Mouse (Mus musculus) lung, postnatal 10 days (tissue): Measurements from ENCODE around the gene Gprin3.

Experiments
- DNase-seq: peaks from one replicate; pipeline ENCODE4 v3.0.0; 2021

Gprin3 gene

DNA sequence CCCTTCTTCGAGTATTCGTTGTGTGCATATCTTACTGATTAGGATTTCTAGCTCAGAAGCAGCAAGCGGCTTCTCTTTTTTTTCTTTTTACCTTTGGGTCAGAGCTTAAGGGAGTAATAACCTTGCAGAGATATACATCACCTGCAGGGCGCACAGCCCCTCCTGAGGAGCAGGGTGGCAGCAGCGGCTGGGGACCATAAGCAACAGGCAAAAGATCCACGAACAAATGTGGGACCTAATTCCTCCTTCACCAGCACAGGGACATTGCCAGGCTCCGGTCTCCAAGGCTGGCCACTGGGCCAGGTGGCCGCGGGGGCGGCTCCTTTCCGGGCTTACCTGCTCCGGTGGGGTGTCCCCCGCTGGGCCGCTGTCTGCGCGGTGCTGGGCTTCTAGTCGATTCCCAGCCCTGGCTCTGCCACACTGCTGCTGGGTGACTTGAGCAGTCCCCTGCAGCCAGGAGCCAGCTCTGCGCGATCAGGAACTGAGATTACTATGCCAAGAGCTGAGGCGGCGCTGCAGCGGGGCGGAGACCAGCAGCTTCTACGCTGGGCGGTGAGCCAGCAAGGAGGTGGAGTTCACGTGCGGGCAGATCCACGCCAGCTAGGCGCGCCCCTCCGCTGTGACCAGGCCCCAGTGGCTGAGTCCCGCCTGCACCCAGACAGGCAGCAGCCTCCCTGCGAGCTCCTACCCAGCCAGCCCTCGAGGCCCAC is at the start of gene Gprin3:
TSS of gene Gprin3 (minus strand) at position 471 of the 710 bp plus-strand sequence.
- DNase-seq: peak; percentile 92

DNA sequence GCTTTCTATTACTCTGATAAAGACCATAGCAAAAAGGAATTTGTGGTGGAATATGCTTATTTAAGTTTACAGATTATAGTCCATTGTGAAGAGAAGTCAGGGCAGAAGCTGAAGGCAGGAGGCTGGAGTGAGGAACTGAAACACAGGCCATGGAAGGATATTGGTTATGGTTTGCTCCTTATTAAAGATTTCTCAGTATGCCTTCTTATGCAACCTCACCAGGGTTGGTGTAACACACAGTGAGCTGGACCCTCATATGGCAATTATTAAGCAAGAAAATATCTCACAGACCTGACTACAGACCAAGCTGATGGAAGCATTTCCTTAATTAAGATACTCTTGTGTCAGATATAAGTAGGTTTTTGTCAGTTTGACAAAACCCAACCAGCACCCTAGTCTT is 32.8 kb upstream of the Gprin3 start:
- no peak for DNase-seq

DNA sequence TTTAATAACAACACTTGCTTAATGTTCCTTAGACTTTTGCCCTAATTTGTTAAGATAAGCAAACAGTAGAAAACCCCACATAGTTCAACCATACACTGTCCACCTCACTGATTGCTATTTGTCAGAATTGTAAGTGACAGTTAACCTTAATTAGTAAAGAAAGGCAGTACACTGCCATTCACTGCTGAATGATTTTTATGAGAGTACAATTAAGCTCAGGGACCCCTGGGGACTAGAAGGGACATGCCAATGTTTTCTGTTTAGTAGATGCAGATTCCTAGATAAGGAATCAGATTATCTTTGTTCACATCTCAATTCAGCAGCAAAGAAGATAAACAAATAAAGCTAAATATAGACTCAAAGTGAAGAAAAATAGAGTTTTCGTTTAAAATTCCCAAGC is 30.0 kb upstream of the Gprin3 start:
- no peak for DNase-seq

DNA sequence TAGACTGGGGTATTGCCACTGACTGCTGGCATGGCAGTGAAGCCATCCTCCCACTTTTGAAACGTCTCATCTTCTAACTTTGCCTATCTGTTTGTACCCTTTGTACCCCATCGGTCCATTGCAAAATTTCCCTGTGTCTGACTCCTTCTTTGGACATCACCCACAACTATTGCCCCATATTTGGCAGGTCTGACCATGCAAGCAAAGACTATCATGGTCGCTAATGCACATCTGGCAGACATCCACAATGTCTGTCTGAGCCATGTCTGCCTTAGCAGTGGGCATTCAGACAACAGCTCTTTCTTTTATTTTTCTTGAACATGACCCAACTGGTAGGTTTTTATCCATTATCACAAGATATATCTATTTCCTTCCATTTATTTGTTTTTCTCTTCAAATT is 25.3 kb upstream of the Gprin3 start:
- DNase-seq: no peak

DNA sequence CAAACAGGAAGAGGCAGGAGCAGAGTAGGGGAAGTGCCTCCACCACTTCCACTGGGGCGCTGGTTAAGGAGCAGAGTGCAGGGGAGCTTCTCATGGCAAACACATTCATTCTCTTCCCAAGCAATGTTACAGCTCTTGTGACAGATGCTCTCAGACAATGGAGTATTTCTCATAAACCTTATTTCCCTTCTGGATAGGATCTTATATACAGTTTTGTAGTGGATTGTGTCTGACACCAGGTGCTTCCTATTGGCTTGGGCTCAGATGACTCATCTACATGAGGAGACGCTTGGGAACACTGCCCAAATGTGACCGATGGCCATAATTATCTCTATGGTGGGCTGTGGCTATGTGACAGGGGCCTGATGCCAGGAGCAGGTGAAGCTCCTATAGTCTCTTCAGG is 19.0 kb upstream of the Gprin3 start:
- peak; percentile 28 for DNase-seq

DNA sequence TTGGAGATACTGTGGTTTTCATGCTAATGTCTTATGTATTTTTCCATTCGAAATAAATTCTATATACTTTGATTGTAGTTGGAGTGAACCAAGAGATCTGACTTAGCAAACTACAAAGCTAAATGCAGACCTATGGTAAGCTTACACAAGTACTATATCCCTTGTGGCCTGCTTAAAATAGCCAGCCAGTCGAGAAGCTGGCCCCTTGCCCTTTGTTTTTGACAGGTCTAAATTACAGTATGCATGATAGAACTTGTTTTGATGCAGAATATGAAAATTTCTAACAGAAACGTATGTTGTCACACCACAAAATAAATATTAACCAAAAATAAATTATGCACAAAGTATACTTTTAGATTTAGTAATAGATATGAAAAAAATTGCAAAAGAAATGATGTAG is 9.8 kb upstream of the Gprin3 start:
- no peak for DNase-seq

DNA sequence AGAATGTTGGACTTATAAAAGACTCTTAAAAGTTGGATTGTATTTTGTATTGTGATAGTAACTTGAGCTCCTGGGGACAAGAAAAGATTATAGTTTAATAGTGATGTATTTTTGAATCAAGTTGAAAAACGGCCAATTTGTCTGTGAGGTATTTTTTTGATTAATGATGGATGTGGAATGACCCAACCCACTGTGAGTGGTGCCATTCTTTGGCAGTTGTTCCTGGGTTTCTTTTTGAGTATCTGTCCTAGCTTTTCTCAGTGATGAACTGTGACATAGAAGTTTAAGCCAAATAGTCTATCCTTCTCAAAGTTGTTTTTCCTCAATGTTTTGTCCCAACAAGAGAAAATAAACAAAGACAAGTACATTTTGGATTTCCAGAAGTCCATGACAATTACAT is 7.0 kb upstream of the Gprin3 start:
- no peak for DNase-seq

DNA sequence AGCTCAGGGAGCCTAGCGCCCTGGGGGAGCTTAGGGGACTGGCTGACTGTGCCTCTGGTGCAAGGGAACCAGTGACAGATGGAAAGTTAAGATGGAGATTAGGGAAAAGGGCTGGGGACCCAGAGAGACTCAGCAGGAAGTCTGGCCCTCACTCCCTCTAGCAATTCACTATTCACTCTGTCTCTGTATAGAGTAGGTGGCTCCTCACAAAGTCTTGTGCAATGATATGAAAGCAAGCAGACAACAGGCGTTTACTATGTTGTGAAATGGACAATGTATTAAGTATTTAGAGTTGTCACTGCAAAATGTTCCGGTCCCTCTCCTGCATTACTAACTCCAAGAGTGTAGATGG is 416 bp upstream of the Gprin3 start:
- no peak for DNase-seq

DNA sequence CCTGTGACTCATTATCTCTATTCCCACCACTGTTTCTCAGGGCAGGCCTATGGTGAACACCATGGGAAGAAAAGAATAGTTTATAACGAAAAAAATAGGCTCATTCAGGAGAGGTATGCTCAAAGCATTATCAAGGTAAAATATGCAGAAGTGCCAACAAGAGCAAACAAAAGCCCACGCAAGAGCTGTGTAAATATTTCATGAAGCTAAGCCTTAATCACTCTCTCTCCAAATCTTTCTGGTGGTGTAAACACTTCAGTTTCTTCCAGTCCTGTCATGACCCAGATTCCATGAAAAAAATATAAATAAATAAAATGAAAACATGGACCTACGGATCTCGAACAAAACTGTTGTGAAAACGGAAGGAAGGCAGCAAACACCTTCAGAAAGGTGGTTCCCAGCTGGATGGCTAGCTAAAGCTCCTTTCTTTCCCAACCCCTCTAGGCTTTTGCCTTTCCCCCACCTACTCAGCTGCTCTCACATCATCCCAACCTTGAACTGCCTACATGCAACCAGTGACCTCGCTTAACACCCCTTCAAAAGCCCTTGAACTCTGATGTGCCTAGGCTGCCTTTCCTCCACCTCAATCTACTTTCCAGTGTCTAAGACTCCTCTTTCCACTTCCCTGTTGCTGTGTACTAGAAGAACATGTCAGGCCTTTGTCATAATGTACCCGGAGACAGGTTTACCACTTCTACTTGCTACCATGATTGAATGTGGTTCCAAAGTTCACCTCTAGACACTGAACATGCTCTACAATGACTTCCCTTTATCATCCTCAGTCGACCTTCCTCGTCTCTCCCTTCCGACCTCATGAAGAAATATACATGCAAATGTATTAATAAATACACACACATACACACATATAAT is 988 bp downstream of the Gprin3 start:
- peak; percentile 5 for DNase-seq

DNA sequence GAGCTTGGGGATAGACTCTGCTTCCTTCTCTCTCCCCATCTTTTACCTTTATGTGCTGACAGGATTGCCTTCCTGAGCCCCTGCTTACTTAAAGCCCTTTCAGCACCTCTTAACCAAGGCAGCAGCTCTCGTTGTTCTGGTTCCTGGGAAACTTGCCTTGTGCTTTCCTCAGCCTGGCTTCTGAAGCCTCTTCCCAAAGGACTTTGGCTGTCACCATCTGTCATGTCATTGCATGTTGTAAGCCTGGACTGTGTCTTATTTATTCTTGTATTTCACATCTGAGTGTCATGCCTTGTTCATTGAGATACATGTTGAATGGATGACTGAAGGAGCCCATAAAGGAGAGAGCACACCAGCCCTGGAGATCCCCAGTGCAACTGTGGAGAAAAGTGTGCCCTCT is 2.3 kb downstream of the Gprin3 start:
- no peak for DNase-seq

DNA sequence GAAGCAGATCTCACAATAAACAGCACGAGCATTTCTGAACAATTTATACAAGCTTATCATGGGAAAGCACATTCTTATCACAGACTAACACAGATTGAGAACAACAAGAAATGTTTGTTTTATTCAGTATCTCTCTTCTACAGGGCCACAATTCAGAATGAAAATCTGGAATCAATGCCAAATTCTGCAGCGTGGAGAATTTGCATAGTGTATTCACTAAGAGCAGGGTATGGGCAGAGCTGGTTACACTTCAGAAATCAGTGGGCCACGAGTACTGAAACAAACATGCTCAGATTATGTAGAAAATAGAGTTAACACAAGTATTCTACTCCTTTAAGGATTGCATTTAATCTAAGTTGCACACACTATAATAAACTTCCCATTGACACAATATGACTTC is 6.8 kb downstream of the Gprin3 start:
- no peak for DNase-seq

DNA sequence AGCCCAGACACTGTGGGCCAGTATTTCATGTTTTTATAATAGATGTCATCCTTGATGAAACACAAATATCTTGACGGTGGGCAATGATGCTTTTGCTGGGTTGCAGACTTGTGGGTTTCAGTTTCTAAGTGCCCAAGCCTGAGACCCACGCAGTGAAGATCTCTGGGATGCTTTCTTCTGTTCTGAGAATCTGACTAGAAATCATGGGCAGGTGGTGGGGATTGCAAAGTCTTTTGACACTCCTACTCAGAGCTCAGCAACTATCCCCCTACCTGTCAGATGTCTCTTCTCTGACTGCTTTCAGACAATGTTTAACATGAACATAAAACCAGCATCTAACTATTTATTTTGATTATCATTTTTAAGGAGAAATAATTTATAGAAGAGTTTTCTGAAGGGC is 7.4 kb downstream of the Gprin3 start:
- no peak for DNase-seq

DNA sequence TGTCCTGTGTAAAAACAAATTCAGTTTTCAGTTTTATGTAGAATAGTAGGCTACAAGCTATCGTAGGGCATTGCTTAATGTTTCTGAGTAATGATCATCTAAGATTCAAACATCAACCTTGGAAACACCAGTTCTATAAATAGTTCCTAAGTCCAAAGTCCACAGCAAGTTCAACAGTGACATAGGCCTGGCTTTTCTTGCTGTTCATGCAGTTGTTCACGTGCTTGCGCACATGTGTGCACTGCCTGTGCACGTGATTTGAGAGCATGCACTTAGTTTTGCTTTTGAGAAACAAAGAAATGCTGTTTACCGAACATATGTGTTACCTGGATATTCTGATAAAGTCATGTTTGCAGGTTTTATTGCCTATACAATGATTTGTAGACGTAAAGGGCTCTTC is 11.3 kb downstream of the Gprin3 start:
- no peak for DNase-seq

DNA sequence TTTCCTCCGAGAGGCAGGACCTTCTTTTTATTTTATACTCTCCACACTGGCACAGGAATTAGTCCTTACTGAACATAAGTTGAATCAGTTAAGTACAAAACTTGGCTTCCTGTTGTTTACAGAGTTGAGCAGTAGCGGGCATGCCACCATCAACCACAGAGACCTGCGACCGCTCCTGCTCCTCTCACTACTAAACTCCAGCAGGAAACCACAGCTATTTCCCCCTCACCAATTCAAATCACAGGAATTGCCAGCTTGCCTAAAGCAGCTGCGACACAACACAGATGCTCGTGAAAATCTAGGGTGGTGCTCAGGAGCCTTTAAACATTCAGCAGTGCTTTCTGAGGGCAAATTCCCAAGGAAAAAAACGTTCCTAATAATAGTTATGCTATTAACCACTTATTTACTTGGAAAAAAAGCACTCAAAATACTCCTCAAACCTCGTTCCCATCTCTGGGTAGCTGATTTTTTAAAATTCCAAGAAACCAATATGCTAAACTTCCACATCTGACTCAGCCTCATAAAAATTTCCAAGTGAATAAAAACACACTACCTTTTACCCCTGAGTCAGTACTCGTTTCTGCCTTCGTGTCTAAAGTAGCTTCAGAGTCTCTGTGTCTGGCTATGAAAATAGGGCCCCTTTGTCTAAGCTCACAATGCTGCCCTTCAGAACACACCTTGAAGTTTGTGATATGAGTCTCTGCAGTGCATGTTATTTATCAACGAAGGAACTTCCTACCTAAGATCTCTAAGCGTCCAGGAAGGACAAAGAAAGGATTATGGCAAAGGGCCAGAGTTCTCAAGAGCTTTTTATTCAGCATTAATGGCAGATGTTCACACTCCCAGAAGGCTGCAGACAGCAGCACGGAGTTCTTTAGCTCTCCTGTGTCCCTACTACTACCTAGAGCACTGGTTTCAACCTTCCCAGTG is 13.4 kb downstream of the Gprin3 start:
- no peak for DNase-seq

DNA sequence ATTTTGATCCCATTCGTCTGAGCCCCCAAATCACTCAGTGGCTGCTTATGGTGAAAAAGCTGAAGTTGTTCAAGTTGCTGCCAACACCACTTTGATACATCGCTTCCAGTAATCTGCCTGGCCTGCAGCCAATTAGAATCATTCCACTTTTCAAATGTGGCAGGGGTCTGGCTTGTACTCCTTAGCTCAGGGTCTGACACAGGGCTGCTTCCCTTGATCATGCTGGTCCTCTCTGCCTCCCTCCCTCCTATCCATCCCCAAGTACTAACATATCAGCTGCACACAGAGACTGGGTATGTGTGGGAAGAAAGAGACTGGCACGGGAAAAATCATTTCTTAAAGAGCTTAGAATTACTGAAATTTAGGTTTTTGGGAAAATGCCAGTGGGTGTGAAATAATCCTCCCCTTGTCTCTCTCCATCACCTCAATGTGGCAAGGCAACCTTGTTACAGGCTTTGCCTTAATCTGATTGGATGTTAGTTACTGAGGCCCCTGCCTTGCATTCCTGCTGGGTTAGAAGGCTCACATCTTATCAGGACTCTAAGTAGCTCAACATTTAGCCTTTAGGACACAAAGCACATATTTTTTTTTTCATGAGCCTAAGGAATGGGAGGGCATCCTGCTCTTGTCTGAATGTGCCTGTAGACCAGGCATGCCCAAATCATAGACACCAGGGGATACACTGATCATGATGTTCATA is 16.9 kb downstream of the Gprin3 start:
- DNase-seq: no peak

DNA sequence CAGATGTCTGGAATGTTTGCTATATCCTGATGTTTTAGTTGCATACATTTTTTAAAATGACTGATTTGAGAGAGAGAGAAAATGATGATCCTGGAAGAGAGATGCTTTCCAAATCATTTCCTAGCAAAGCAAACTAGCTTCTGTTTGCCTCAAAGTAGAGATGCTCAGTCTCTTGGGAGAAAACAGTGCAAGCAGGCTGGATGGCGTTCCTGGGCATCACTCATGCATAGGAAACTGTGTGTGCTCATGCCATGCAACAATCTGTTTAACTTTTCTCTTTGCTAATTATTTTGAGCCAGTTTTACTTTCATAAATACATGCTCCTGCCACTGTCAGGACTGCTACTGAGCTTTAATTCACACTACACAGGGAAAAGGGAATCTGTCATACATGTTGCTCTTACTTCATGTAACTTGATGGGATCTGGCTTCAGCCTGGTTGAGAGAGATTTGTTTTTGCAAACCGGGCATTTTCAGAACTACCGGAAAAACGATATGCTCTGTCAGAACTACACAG is 18.6 kb downstream of the Gprin3 start:
- no peak for DNase-seq

DNA sequence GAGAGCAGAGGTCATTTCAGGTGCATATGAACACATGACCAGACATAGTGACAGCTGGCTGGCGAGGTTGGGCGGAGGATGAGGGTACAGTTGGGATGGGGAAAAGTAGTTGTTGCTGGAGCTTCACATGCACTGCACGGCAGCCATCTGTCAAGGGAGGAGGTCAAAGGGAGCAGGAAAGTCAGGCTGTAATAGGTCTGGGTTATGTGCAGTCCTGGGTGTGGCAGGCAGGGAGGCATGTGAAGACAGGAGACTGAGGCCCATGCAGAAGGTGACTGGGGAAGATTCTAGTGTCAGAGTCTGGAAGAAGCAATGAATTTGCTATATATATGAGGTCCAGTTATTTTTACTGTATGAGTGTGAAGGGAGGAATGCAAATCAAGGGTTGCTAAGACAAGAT is 35.9 kb downstream of the Gprin3 start:
- DNase-seq: no peak

DNA sequence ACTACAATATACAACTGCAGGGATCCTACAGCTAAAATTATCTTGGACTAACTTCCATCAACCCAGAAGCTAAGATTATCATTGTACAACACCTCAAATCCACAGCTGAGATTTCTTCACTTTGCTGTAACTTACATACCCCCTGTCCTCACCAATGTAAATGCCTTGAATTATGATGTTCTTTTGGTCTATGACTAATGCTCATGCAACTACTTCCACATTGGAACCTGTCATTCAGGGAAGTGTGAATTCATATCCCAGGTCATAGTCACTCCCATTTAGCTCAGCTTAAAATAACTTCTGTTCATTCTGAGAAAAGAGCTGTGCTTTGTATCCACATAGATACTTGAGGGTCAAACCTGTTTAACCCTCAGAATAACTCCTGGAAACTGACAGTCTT is 60.8 kb downstream of the Gprin3 start:
- DNase-seq: no peak

DNA sequence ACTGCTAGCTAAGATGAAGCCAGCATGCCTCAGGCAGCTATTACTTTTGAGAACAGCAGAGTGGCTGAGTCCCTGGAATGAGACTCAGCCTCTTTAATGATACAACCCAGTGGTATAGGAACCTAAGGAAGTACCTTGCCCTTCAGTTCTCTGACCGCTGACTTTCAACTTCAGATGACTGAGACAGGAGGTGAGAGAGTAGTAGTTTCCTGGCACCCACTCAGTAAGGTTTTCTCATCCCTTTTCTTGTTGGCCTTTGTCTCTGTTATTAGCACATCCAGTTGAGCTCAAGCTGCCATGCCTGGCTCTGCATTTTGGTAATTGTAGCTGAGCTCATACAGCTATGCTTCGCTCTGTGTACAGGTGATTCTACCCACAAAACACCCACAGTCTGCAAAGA is 62.8 kb downstream of the Gprin3 start:
- DNase-seq: no peak

DNA sequence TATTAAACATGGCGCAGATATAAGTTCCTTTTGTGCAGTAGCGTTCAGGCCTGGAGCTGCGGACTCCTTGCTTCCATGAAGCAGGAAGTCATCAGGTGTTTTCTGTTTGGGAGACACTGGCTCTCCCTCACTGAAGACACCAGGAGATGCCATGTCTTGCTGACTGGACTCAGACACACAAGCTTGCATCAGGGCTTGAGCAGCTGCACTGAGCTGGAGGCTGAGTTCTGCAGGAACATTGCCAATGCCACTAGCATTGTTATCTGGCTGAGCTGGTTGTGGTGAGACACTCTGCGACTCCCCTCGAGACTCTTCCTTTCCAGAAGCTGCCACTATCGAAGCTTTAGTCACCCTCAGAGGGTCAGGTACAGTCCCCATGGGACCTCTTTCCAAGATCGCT is 71.2 kb downstream of the Gprin3 start:
- DNase-seq: no peak

DNA sequence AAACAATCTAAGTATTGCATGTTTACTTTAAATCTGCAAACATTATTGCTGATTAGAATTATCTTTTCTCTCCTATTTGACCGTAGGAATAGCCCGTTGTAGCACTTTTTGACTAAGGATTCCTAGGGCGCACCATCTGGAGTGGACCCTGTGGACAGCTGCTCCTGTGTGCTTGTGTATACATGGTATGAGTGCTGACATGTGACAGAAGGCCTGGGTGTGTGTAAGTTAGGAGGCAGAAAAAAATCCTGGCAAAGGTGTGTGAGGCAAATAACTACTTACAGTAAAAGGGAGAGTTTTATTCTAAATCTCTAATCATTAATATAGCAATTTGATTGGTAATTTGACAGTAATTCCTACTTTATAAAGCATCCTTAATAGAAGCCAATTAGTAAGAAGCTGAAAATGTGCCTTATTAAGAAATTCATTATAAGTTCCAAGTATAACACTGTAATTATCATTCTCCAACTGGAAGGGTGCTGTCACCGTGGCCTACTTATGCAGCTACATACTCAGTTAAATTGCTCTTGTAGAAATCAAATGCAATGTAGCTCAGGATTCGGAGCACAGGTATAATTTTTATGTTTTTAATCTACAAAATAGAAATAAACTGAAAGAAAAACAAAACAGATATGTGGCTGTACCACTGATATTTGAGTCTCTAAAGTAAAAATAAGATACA is 74.8 kb downstream of the Gprin3 start:
- DNase-seq: no peak

DNA sequence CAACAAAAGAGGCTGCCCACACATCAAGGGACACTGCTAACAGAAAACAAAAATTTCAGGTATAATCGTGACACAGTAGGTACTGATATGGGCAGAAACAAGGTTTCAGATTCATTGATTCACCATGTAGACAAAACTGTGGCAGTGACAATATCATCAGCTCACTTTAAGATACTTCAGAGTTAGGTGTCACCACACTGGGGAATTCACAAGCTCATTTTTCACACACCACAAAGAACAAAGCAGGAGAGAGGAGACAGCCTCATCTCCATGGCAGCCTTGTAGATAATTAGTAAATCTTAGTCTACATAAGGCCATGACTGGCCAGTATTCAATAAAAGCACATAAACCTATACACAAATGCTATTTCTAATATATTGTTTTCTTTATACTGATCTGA is 77.4 kb downstream of the Gprin3 start:
- no peak for DNase-seq
